Mouse (Mus musculus) kidney, embryonic 14.5 days (tissue): ENCODE results near the gene Uox. TPM values are rescaled to one million over a fixed set of nuclear protein-coding genes. Genes with fewer than 3 reads are reported as not detected.

Experiments used
- ATAC-seq: fragments of 200-750 bp; cut with Nextera tagmentation; 2 replicates; pipeline ENCODE4 v1.8.0; 2017; ENCODE audit warnings: moderate number of reproducible peaks, mild to moderate bottlenecking, moderate TSS enrichment, moderate library complexity; ENCODE audit not compliant: low FRiP score, low TSS enrichment
- H3K27ac ChIP-seq: fragments of 300-500 bp; sonication (generic); 2 replicates; pipeline ENCODE4 v1.5.1; 2014; ENCODE audit warnings: low read depth, mild to moderate bottlenecking, low read length, moderate library complexity, mixed read lengths
- H3K27me3 ChIP-seq: fragments of 300-500 bp; sonication (generic); 2 replicates; pipeline ENCODE4 v1.6.1; 2014; ENCODE audit warnings: mild to moderate bottlenecking, low read length; ENCODE audit not compliant: control insufficient read depth, insufficient read depth
- H3K36me3 ChIP-seq: fragments of 300-500 bp; sonication (generic); 2 replicates; pipeline ENCODE4 v1.6.1; 2014; ENCODE audit warnings: low read length, mixed read lengths; ENCODE audit not compliant: control insufficient read depth, insufficient read depth
- H3K4me1 ChIP-seq: fragments of 300-500 bp; sonication (generic); 2 replicates; pipeline ENCODE4 v1.6.1; 2014; ENCODE audit warnings: low read length, mixed read lengths; ENCODE audit not compliant: control insufficient read depth, insufficient read depth
- H3K4me2 ChIP-seq: fragments of 300-500 bp; sonication (generic); replicated peaks from 2 replicates; pipeline ENCODE4 v1.6.1; 2014; ENCODE audit warnings: low read depth, mild to moderate bottlenecking, low read length
- H3K4me3 ChIP-seq: fragments of 300-500 bp; sonication (generic); 2 replicates; pipeline ENCODE4 v1.5.1; 2014; ENCODE audit warnings: mild to moderate bottlenecking, low read length
- H3K9ac ChIP-seq: fragments of 300-500 bp; sonication (generic); 2 replicates; pipeline ENCODE4 v1.6.1; 2014; ENCODE audit warnings: low read depth, mild to moderate bottlenecking, low read length, moderate library complexity
- H3K9me3 ChIP-seq: fragments of 300-500 bp; sonication (generic); 2 replicates; pipeline ENCODE4 v1.6.1; 2016; ENCODE audit warnings: low read length; ENCODE audit not compliant: control insufficient read depth
- WGBS: fragments of 180-500 bp; shearing (Covaris S2); extraction: QIAGEN DNeasy Blood & Tissue Kit; methylation state at CpG from one replicate; pipeline ENCODE4 v1.1.7; 2014; 5-methylcytosine and 5-hydroxymethylcytosine counted together
- polyA plus RNA-seq: library from polyadenylated mRNA; unstranded; fragments of >200 nt; fragmentation: Nextera tagmentation; extraction: Ambion mirVana; gene quantifications from 2 replicates; pipeline ENCODE4 v1.2.1, GENCODE M21; 2014

Uox gene
- polyA plus RNA-seq, 1 experiment from 2014 or later = not detected

DNA sequence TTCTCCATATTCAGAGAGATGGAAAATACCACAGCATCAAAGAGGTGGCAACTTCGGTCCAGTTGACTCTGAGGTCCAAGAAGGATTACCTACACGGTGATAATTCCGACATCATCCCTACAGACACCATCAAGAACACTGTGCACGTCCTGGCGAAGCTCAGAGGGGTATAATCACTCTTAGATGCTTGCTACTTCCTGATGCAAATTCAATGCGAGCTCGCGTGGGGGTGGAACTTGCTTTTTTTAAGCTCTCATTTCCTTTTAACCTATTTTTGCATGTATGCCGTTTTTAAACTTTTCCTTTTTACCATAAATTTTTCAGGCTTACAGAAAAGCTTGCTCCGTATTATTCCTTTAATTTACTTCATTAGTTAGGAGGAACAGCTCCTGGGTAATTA, 40.1 kb downstream of the Uox start:
- H3K9ac ChIP-seq = no peak overlapping the region
- no peaks in the 10 kb centered on the region for H3K27me3 ChIP-seq
- no peaks in the 10 kb centered on the region for H3K4me1 ChIP-seq
- H3K27ac ChIP-seq = no peak overlapping the region
- 80% methylated on average over 10 of the region's 10 CpGs for WGBS
- no peak overlapping the region for H3K4me2 ChIP-seq
- no peak for ATAC-seq
- no peaks in the 10 kb centered on the region for H3K9me3 ChIP-seq
- H3K4me3 ChIP-seq = no peak overlapping the region
- H3K36me3 ChIP-seq = no peaks in the 10 kb centered on the region

DNA sequence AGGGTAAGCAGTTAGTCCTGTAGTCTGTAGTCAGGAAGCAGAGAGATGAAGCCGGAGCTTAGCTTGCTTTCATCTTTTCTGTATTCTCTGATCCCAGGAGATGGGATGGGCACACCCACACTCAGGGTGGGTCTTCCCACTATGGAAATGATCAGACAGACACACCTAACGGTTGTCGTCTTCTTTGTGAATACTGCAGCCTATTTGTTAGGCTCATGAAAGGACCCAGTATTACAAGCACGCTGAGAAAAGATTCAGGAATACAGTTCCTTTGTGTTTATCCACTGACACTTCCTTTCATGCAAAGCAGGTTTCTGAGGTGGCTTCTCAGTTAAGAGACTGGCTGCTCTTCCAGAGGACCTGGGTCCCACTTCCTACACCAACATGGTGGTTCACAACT, 41.0 kb downstream of the Uox start:
- no peaks in the 10 kb centered on the region for H3K4me1 ChIP-seq
- no peak for ATAC-seq
- WGBS = 92% methylated on average over 4 of the region's 4 CpGs
- no peak overlapping the region for H3K4me3 ChIP-seq
- H3K27ac ChIP-seq = no peak overlapping the region
- no peak overlapping the region for H3K4me2 ChIP-seq
- H3K9me3 ChIP-seq = no peaks in the 10 kb centered on the region
- H3K36me3 ChIP-seq = no peaks in the 10 kb centered on the region
- no peaks in the 10 kb centered on the region for H3K27me3 ChIP-seq
- H3K9ac ChIP-seq = no peak overlapping the region

DNA sequence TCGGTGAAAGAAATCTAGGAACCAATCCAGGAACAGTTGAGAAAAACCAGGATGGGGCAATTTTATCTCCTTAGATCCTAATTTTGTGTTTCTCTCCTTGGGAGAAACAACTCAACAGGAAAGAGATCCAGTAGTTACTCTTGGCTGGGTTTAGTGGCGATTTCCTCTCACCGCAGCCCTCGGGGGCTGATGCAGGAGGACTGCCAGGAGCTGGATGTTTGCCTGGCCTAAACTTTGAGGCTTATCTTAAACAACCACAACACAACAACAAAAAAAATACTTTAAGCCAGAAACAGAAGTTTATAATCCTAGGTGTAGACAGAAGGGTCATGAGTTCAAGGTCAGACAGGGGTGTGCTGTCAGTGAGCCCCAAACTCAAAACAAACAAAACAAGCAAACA, 41.6 kb downstream of the Uox start:
- no peak for ATAC-seq
- H3K27me3 ChIP-seq = no peaks in the 10 kb centered on the region
- H3K36me3 ChIP-seq = no peaks in the 10 kb centered on the region
- H3K9me3 ChIP-seq = no peaks in the 10 kb centered on the region
- H3K4me1 ChIP-seq = no peaks in the 10 kb centered on the region
- no peak overlapping the region for H3K4me3 ChIP-seq
- H3K27ac ChIP-seq = no peak overlapping the region
- H3K9ac ChIP-seq = no peak overlapping the region
- WGBS = 78% methylated on average over 4 of the region's 4 CpGs
- H3K4me2 ChIP-seq = no peak overlapping the region

DNA sequence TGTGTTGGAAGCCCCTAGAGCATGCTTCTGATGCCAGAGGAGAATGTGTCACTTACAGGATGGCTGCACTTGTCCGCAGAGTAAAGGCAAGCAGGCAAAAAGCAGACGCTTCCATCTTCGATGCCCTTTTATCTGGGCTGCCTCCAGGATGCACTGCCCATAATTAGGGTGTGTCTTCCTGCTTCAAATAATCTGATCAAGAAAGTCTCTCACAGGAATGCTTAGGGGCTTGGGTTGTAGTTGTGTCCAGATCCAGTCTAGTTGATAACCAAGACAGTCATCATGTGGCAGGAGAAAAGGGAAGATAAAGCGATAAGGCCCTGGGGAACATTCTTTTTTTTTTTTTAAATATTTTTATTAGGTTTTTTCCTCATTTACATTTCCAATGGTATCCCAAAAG, 45.3 kb downstream of the Uox start, which contains the start of gene Dnase2b:
TSS of gene Dnase2b (minus strand) at position 101 of the 400 bp plus-strand sequence.
- Histone ChIP-seq H3K4me1 (no peaks in the 10 kb centered on the region), H3K9ac (no peak within 1 kb of the TSS), H3K36me3 (no peaks in the 10 kb centered on the region), H3K9me3 (no peaks in the 10 kb centered on the region), H3K4me2 (no peak within 1 kb of the TSS), H3K4me3 (no peak within 1 kb of the TSS), H3K27ac (no peak within 1 kb of the TSS), H3K27me3 (no peaks in the 10 kb centered on the region)
- 95% methylated on average over 4 of the region's 4 CpGs for WGBS
- ATAC-seq = no peak

DNA sequence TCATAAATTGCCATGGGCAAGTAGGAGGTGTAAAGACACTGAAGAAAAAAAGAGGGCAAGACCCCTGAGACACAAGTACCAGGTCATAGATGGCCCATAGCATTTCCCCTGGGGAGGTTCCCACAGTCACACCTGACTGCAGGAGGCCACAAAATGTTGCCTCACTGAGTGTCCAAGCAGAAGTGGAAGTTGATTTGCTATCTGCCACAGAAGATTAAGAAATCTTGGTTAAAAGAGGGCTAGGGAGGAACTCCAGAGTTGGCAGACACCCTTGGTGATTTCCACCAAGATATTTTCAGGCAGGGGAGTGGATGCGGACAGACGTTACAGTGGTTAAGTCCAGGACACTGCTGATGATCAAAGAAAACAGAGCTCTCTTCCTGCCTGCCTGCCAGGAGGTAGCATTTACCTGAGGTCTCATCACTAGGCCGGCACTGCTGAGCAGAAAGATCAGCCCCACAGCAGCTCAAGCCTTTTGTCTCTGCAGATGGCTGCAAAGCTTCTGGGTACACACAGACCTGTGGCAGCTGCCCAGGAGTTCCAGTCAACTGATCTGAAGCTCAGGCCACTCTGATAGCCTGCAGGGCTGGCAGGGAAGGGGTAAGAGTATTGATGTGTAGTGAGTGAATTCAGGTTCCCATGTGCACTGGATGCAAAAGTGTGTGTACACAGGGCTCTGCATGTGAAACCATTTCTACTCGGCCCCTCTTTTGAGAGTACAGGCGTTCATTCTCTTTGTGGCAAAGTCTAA, 46.5 kb downstream of the Uox start:
- WGBS = 68% methylated on average over 5 of the region's 5 CpGs
- no peak overlapping the region for H3K4me2 ChIP-seq
- no peak overlapping the region for H3K4me3 ChIP-seq
- no peaks in the 10 kb centered on the region for H3K36me3 ChIP-seq
- H3K27me3 ChIP-seq = no peaks in the 10 kb centered on the region
- H3K27ac ChIP-seq = no peak overlapping the region
- no peaks in the 10 kb centered on the region for H3K9me3 ChIP-seq
- no peaks in the 10 kb centered on the region for H3K4me1 ChIP-seq
- ATAC-seq = no peak
- H3K9ac ChIP-seq = no peak overlapping the region

DNA sequence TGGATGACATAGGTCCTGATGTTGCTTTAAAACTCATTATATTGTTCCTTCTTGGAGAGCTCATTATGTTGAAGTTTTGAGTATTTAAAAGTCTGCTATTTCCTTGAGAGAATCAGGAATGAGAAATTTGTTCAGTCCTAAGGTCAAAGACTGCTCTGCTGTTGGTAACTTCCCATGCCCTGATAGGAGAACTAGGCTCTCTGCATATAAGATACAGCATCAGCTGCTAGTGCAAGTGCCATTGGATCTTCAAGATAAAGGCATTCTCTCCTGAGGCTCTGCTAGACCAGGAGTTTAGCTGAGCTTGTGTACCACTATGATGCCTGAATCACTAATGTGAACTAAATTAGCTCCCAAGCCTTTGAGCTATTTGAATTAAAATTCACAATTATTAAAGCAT, 47.7 kb downstream of the Uox start:
- no peak for ATAC-seq
- Histone ChIP-seq H3K27me3 (no peaks in the 10 kb centered on the region), H3K4me2 (no peak overlapping the region), H3K4me3 (no peak overlapping the region), H3K27ac (no peak overlapping the region), H3K9me3 (no peaks in the 10 kb centered on the region), H3K9ac (no peak overlapping the region), H3K36me3 (no peaks in the 10 kb centered on the region), H3K4me1 (no peaks in the 10 kb centered on the region)

DNA sequence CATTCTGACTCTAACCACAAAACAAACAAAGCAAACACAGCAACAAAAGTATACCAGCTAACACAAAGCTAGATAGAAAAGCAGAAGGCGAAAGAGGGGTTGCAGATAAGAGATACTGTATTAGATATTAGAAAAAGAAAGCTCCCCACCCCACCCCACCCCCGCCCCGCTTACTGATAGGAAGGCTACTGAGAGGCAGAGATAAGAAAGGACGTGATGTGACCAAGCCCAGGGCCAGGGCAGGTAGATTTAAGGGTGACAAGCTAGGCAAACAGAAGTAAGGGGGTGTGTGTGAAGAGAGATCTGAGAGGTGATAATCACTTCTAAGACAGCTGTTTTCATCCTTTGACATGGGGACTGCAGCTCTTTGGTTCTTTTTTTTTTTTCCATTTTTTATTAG, 48.1 kb downstream of the Uox start:
- Histone ChIP-seq H3K4me2 (no peak overlapping the region), H3K4me3 (no peak overlapping the region), H3K36me3 (no peaks in the 10 kb centered on the region), H3K9me3 (no peaks in the 10 kb centered on the region), H3K27me3 (no peaks in the 10 kb centered on the region), H3K4me1 (no peaks in the 10 kb centered on the region), H3K9ac (no peak overlapping the region), H3K27ac (no peak overlapping the region)
- ATAC-seq = no peak
- WGBS = 89% methylated on average over 4 of the region's 4 CpGs

DNA sequence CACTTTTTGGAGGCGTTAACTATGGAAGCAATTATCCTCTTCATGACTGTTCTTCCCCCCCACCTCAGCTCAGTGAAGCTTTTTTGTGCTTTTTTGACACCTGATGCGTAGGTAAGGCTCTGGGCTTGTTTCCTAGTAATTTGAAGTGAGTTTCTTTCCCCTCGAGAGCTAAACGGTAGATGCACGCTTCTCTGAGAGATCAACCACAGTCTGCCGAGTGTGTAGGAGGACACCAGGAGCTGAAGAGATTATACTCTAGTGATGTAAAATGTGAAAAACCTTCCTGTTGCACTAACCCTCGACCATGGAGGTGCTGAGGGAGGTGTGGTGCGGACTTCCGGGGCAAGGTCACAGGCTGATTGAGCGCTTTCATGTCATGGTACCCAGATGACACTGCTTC, 49.9 kb downstream of the Uox start:
- Histone ChIP-seq H3K4me2 (no peak overlapping the region), H3K27me3 (no peaks in the 10 kb centered on the region), H3K4me1 (no peaks in the 10 kb centered on the region), H3K9ac (no peak overlapping the region), H3K36me3 (no peaks in the 10 kb centered on the region), H3K9me3 (no peaks in the 10 kb centered on the region), H3K4me3 (no peak overlapping the region), H3K27ac (no peak overlapping the region)
- 76% methylated on average over 10 of the region's 10 CpGs for WGBS
- no peak for ATAC-seq

DNA sequence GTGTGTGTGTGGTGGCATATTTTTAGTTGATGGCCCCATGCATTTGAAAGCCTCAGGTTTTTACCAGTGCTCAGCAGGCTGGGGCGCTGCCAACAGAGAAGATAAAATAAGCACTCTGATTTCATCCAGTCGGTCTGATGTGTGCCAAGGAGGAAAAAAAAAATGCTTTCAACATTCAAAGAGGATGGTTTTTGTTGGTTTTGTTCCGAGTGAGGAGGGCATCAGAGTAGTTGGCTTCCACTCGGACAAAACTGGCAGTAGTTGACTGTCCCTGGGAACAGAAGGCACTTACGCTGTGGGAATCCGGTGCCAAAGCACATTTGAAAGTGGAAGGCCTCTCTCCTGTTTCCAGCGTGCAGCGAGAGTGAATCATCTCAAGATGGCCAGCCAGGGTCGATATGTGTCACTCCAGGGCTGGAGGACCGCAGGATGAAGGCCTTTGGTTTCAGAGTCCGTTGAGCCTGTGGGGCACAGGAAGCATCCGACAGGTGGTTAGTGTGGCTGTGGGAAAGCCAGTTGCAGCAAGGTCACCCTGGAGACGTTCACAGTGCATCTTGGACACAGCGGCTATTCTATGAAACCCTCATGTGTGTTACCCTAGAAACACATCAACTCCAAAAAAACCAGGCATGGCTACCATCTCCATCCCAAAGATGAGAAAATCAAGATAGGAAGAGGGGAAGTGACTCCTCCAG, 50.5 kb downstream of the Uox start:
- Histone ChIP-seq H3K9me3 (no peaks in the 10 kb centered on the region), H3K27ac (no peak overlapping the region), H3K4me2 (no peak overlapping the region), H3K9ac (no peak overlapping the region), H3K27me3 (no peaks in the 10 kb centered on the region), H3K36me3 (no peaks in the 10 kb centered on the region), H3K4me1 (no peaks in the 10 kb centered on the region), H3K4me3 (no peak overlapping the region)
- WGBS = 92% methylated on average over 14 of the region's 14 CpGs
- ATAC-seq = no peak
